Mouse (Mus musculus) erythroblast, embryonic 14.5 days (primary cell): ENCODE measurements around the gene Rnase1.
"Not testable (repeated sequence)": the region's sequence is repeated elsewhere in the genome, so short reads cannot be mapped to it uniquely, and the experiment has no call there.

Experiments
- GATA1 ChIP-seq: IDR thresholded peaks from 2 replicates; pipeline ENCODE4 v1.6.1; 2012; ENCODE audit warnings: low read length, inconsistent platforms, mixed read lengths
- TAL1 ChIP-seq: IDR thresholded peaks from 3 replicates; pipeline ENCODE4 v1.6.1; 2012; ENCODE audit warnings: low read length, inconsistent platforms, mixed read lengths

- TF ChIP-seq GATA1, TAL1: not testable (repeated sequence)
Measured at GRCm38 (mm10) chr14:51163323-51163722, 16.7 kb upstream of the Rnase1 start.
